Mouse (Mus musculus) heart, postnatal 4 days (tissue): ENCODE measurements around the gene 2610008E11Rik. TPM values are rescaled to one million over a fixed set of nuclear protein-coding genes. Genes with fewer than 3 reads are reported as not detected.
"Not testable (repeated sequence)": the region's sequence is repeated elsewhere in the genome, so short reads cannot be mapped to it uniquely, and the experiment has no call there.

Experiments used
- DNase-seq: peaks from one replicate; pipeline ENCODE4 v3.0.0; 2021
- total RNA-seq, 2 experiments: library from RNA; stranded (reverse); gene quantifications; 2 replicates each; pipeline ENCODE4 v1.2.3; 2021

2610008E11Rik gene
- 10 to 100 TPM; 14.6 to 17.1 TPM for total RNA-seq

- DNase-seq, result peak; percentile 94
These were observed at the start of gene 2610008E11Rik for GRCm38 (mm10) chr10:79097161-79097754. TSS of gene 2610008E11Rik (minus strand) at chr10:79097600.

GRCm38 (mm10) chr10:79116125-79116849, 18.9 kb upstream of the 2610008E11Rik start:
- DNase-seq, result peak; percentile 70

GRCm38 (mm10) chr10:79115085-79115484, 17.7 kb upstream of the 2610008E11Rik start:
- DNase-seq, result no peak

- no peak for DNase-seq
These were observed 13.1 kb upstream of the 2610008E11Rik start for GRCm38 (mm10) chr10:79110482-79110881.

GRCm38 (mm10) chr10:79109156-79109555, 11.8 kb upstream of the 2610008E11Rik start:
- no peak for DNase-seq

GRCm38 (mm10) chr10:79107531-79107930, 10.1 kb upstream of the 2610008E11Rik start:
- no peak for DNase-seq

- no peak for DNase-seq
These were observed 9.2 kb upstream of the 2610008E11Rik start for GRCm38 (mm10) chr10:79106325-79107282.

- DNase-seq, result no peak
These were observed 694 bp downstream of the 2610008E11Rik start for GRCm38 (mm10) chr10:79096706-79097105.

GRCm38 (mm10) chr10:79091731-79092130, 5.7 kb downstream of the 2610008E11Rik start:
- DNase-seq, result no peak

GRCm38 (mm10) chr10:79089000-79089399, 8.4 kb downstream of the 2610008E11Rik start:
- no peak for DNase-seq

- DNase-seq, result no peak
These were observed 10.8 kb downstream of the 2610008E11Rik start for GRCm38 (mm10) chr10:79086577-79086976.

GRCm38 (mm10) chr10:79057370-79057769, 40.0 kb downstream of the 2610008E11Rik start:
- DNase-seq, result not testable (repeated sequence)

- not testable (repeated sequence) for DNase-seq
These were observed 54.9 kb downstream of the 2610008E11Rik start for GRCm38 (mm10) chr10:79042457-79042856.

- no peak for DNase-seq
These were observed 69.0 kb downstream of the 2610008E11Rik start, which contains the start of gene Olfr57 for GRCm38 (mm10) chr10:79028441-79028840. TSS of gene Olfr57 (plus strand) at chr10:79028741.

Other genes starting within 250 kb of the 2610008E11Rik start
- gene Olfr1356, start 245.4 kb downstream of the 2610008E11Rik start, total RNA-seq, result not detected
- gene Olfr1355, start 222.1 kb downstream of the 2610008E11Rik start, total RNA-seq, result not detected
- not detected for gene Olfr1354, start 184.4 kb downstream of the 2610008E11Rik start, total RNA-seq
- gene Olfr8, start 147.0 kb downstream of the 2610008E11Rik start, total RNA-seq, result not detected
- gene Olfr1353, start 134.3 kb downstream of the 2610008E11Rik start, total RNA-seq, result not detected
- gene Olfr1352, start 116.5 kb downstream of the 2610008E11Rik start, total RNA-seq, result not detected
- gene Olfr1351, start 85.1 kb downstream of the 2610008E11Rik start, total RNA-seq, result not detected
- gene Olfr57, start 68.9 kb downstream of the 2610008E11Rik start, total RNA-seq, result not detected
- gene Vmn2r80, start 51.2 kb upstream of the 2610008E11Rik start, total RNA-seq, result not detected
- not detected for gene Vmn2r81, start 150.1 kb upstream of the 2610008E11Rik start, total RNA-seq